Mouse (Mus musculus): ENCODE results near the gene Alg2. TPM values are rescaled to one million over a fixed set of nuclear protein-coding genes. Genes with fewer than 3 reads are reported as not detected.

The Alg2 gene
- 322 and 332 TPM in 2 replicates for polyA plus RNA-seq (2015; fragmentation: Nextera tagmentation; extraction: Ambion mirVana)

GRCm38 (mm10) chr4:47473968-47474729 is at the start of gene Alg2, which contains the start of gene Sec61b:
TSS of gene Alg2 (minus strand) at chr4:47474333.
TSS of gene Sec61b (plus strand) at chr4:47474658.
- under 1% methylated on average over 57 of the region's 58 CpGs for WGBS
- Histone ChIP-seq H3K4me3 (peak within 1 kb of the TSS; percentile 94), H3K9ac (peak within 1 kb of the TSS; percentile 92), H3K4me2 (peak within 1 kb of the TSS; percentile 79), H3K9me3 (no peaks in the 10 kb centered on the region), H3K27ac (replicated peaks) (peak within 1 kb of the TSS; percentile 98), H3K36me3 (peaks cover 47% of the 10 kb centered on the region), H3K27me3 (no peaks in the 10 kb centered on the region), H3K4me1 (replicated peaks) (peaks cover 28% of the 10 kb centered on the region)
- ATAC-seq (ENCODE audit: low FRiP score, low read depth): peak; percentile 98

- 81% methylated on average over 6 of the region's 6 CpGs for WGBS
- H3K4me1 ChIP-seq (replicated peaks): peaks cover 7% of the 10 kb centered on the region
- no peak overlapping the region for H3K9ac ChIP-seq
- H3K27me3 ChIP-seq: no peaks in the 10 kb centered on the region
- H3K9me3 ChIP-seq: no peaks in the 10 kb centered on the region
- no peaks in the 10 kb centered on the region for H3K36me3 ChIP-seq
- no peak overlapping the region for H3K4me2 ChIP-seq
- ATAC-seq (ENCODE audit: low FRiP score, low read depth): peak; percentile 74; the same call in 1 of the 2 replicates
- no peak overlapping the region for H3K4me3 ChIP-seq
- no peak overlapping the region for H3K27ac ChIP-seq (replicated peaks)
These were observed 47.9 kb upstream of the Alg2 start for GRCm38 (mm10) chr4:47521884-47522605.

GRCm38 (mm10) chr4:47520076-47520475 is 45.9 kb upstream of the Alg2 start:
- Histone ChIP-seq H3K27me3 (no peaks in the 10 kb centered on the region), H3K9me3 (no peaks in the 10 kb centered on the region), H3K27ac (replicated peaks) (no peak overlapping the region), H3K36me3 (no peaks in the 10 kb centered on the region), H3K9ac (no peak overlapping the region), H3K4me1 (replicated peaks) (peaks cover 7% of the 10 kb centered on the region), H3K4me3 (no peak overlapping the region), H3K4me2 (no peak overlapping the region)
- WGBS: 64% methylated on average over 4 of the region's 4 CpGs
- ATAC-seq (ENCODE audit: low FRiP score, low read depth): no peak

- 40% methylated on average over 12 of the region's 12 CpGs for WGBS
- H3K4me1 ChIP-seq (replicated peaks): peaks cover 7% of the 10 kb centered on the region
- peak overlapping the region; percentile 16; the same call in 1 of the 2 replicates for H3K4me2 ChIP-seq
- H3K27me3 ChIP-seq: no peaks in the 10 kb centered on the region
- H3K4me3 ChIP-seq: no peak overlapping the region
- no peaks in the 10 kb centered on the region for H3K9me3 ChIP-seq
- H3K36me3 ChIP-seq: no peaks in the 10 kb centered on the region
- peak; percentile 77 for ATAC-seq (ENCODE audit: low FRiP score, low read depth)
- no peak overlapping the region for H3K27ac ChIP-seq (replicated peaks)
- no peak overlapping the region for H3K9ac ChIP-seq
These were observed 44.5 kb upstream of the Alg2 start for GRCm38 (mm10) chr4:47518551-47519181.

- Histone ChIP-seq H3K27me3 (no peaks in the 10 kb centered on the region), H3K36me3 (no peaks in the 10 kb centered on the region), H3K9me3 (no peaks in the 10 kb centered on the region), H3K4me1 (replicated peaks) (no peaks in the 10 kb centered on the region), H3K4me3 (no peak overlapping the region), H3K27ac (replicated peaks) (no peak overlapping the region), H3K9ac (no peak overlapping the region), H3K4me2 (no peak overlapping the region)
- ATAC-seq (ENCODE audit: low FRiP score, low read depth): no peak
- WGBS: 91% methylated on average over 10 of the region's 10 CpGs
These were observed 30.8 kb upstream of the Alg2 start for GRCm38 (mm10) chr4:47504841-47505517.

- 81% methylated on average over 6 of the region's 6 CpGs for WGBS
- H3K4me2 ChIP-seq: no peak overlapping the region
These were observed 28.9 kb upstream of the Alg2 start for GRCm38 (mm10) chr4:47503045-47503444.

GRCm38 (mm10) chr4:47502546-47502971 is 28.4 kb upstream of the Alg2 start:
- Histone ChIP-seq H3K9ac (no peak overlapping the region), H3K27ac (replicated peaks) (no peak overlapping the region), H3K4me3 (no peak overlapping the region), H3K9me3 (no peaks in the 10 kb centered on the region), H3K36me3 (no peaks in the 10 kb centered on the region), H3K4me1 (replicated peaks) (no peaks in the 10 kb centered on the region), H3K27me3 (no peaks in the 10 kb centered on the region), H3K4me2 (no peak overlapping the region)
- 29% methylated on average over 4 of the region's 4 CpGs for WGBS
- ATAC-seq (ENCODE audit: low FRiP score, low read depth): peak; percentile 65; the same call in 1 of the 2 replicates

More at GRCm38 (mm10) chr4:47503045-47503444, 28.9 kb upstream of the Alg2 start:
- Histone ChIP-seq H3K27me3 (no peaks in the 10 kb centered on the region), H3K27ac (replicated peaks) (no peak overlapping the region), H3K4me3 (no peak overlapping the region), H3K9ac (no peak overlapping the region), H3K4me1 (replicated peaks) (no peaks in the 10 kb centered on the region), H3K9me3 (no peaks in the 10 kb centered on the region), H3K36me3 (no peaks in the 10 kb centered on the region)
- 0 out of 2 replicates have a peak, but pooled peaks have one; percentile 30 for ATAC-seq (ENCODE audit: low FRiP score, low read depth)

GRCm38 (mm10) chr4:47499121-47499545 is 25.0 kb upstream of the Alg2 start:
- ATAC-seq (ENCODE audit: low FRiP score, low read depth): no peak
- Histone ChIP-seq H3K9me3 (no peaks in the 10 kb centered on the region), H3K4me3 (no peak overlapping the region), H3K9ac (no peak overlapping the region), H3K4me2 (no peak overlapping the region), H3K36me3 (no peaks in the 10 kb centered on the region), H3K4me1 (replicated peaks) (no peaks in the 10 kb centered on the region), H3K27me3 (no peaks in the 10 kb centered on the region), H3K27ac (replicated peaks) (no peak overlapping the region)
- 76% methylated on average over 10 of the region's 10 CpGs for WGBS

GRCm38 (mm10) chr4:47497811-47498385 is 23.8 kb upstream of the Alg2 start:
- no peaks in the 10 kb centered on the region for H3K4me1 ChIP-seq (replicated peaks)
- 70% methylated on average over 7 of the region's 7 CpGs for WGBS

GRCm38 (mm10) chr4:47494686-47495085 is 20.6 kb upstream of the Alg2 start:
- Histone ChIP-seq H3K4me1 (replicated peaks) (no peaks in the 10 kb centered on the region; the same call in 1 of the 2 replicates), H3K4me2 (no peak overlapping the region), H3K36me3 (no peaks in the 10 kb centered on the region), H3K9me3 (no peaks in the 10 kb centered on the region), H3K27ac (replicated peaks) (no peak overlapping the region), H3K4me3 (no peak overlapping the region), H3K27me3 (no peaks in the 10 kb centered on the region), H3K9ac (no peak overlapping the region)
- ATAC-seq (ENCODE audit: low FRiP score, low read depth): no peak
- 81% methylated on average over 2 of the region's 2 CpGs for WGBS

More at GRCm38 (mm10) chr4:47497811-47498385, 23.8 kb upstream of the Alg2 start:
- no peak overlapping the region for H3K9ac ChIP-seq
- no peak for ATAC-seq (ENCODE audit: low FRiP score, low read depth)
- H3K27ac ChIP-seq (replicated peaks): no peak overlapping the region
- no peak overlapping the region for H3K4me3 ChIP-seq
- H3K4me2 ChIP-seq: no peak overlapping the region
- no peaks in the 10 kb centered on the region for H3K27me3 ChIP-seq
- H3K36me3 ChIP-seq: no peaks in the 10 kb centered on the region
- no peaks in the 10 kb centered on the region for H3K9me3 ChIP-seq

GRCm38 (mm10) chr4:47494137-47494536 is 20.0 kb upstream of the Alg2 start:
- H3K27me3 ChIP-seq: no peaks in the 10 kb centered on the region
- H3K9me3 ChIP-seq: no peaks in the 10 kb centered on the region
- no peak overlapping the region for H3K27ac ChIP-seq (replicated peaks)
- no peak overlapping the region for H3K4me2 ChIP-seq
- no peak overlapping the region for H3K4me3 ChIP-seq
- no peaks in the 10 kb centered on the region for H3K36me3 ChIP-seq
- ATAC-seq (ENCODE audit: low FRiP score, low read depth): no peak
- no peak overlapping the region for H3K9ac ChIP-seq
- 82% methylated on average over 1 of the region's 1 CpGs for WGBS
- H3K4me1 ChIP-seq (replicated peaks): no peaks in the 10 kb centered on the region; the same call in 1 of the 2 replicates

Measured in hindbrain, embryonic 15.5 days (tissue).